Mouse (Mus musculus) spleen, adult 18-20 months (tissue): ENCODE results near the gene Plpp6.
"Not testable (repeated sequence)": the region's sequence is repeated elsewhere in the genome, so short reads cannot be mapped to it uniquely, and the experiment has no call there.

Experiments used
- DNase-seq, 2 experiments: peaks; one replicate each; pipeline ENCODE4 v3.0.0; 2022; ENCODE audit warnings: mixed read lengths in 2 of 2

The Plpp6 gene

DNA sequence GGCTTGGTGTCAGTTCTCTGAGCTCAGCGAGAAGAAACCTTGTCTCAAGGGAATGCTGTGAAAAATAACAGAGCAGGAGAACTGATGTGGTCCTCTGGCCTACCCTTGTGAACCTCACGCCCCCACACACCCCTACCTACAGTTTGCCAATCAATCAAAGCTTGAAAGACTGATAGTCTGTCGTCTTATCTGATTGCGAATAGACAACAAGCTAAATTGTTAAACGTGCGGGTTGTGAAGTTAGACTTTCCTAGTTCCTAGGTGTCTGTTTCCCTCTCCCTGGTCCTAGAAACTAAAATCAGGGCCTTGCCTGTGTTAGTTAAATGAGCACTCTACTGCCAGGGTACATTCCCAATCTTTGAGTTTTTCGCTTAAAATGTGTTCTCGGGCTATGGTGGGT lies 25.8 kb downstream of the Plpp6 start:
- DNase-seq, result no peak

DNA sequence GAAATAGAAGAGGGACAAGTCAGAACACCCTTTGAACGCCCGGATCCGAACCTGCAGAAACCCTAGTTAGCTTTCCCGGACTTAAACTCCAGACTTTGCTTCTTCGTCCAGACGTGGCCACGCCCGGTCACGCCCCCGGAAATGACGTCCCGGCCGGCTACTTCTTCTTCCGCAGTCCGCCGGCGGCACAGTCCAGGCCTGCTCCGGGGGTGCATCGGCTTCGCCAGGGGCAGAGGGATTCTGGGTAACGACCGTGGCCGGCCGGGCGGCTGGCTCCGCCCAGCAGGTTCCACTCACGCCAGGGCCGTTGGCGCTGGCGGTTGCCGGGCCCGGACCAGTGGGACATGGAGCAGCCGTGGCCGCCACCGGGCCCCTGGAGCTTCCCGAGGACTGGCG lies 26.4 kb downstream of the Plpp6 start, which contains the start of gene Cdc37l1:
TSS of gene Cdc37l1 (plus strand) at position 159 of the 396 bp plus-strand sequence.
- peak; percentile 95 to 98 for DNase-seq

- no peak for DNase-seq
Observed at GRCm38 (mm10) chr19:28990590-28991221, 27.0 kb downstream of the Plpp6 start.

- DNase-seq, result no peak
Observed at GRCm38 (mm10) chr19:28991391-28991790, 27.6 kb downstream of the Plpp6 start.

GRCm38 (mm10) chr19:28994870-28995269 lies 31.1 kb downstream of the Plpp6 start:
- DNase-seq, result no peak

DNA sequence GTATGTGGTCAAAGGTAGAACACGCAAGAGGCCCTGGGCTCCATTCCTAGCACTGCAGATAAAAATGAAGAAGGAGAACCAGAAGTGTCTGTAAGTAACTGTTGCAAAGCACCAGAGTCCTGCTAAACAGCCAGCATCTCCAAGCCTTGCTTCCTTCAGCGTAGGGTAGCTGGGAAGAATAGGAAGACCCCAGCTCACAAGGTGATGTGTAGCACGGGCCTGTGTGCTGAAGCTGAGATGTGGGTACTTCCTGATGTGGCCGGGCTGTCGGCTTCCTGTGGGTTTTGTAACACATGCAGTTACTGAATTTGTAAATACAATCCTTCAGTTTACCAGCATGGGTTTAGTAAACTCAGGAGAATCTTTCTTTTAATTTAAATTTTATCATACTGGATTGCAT lies 31.6 kb downstream of the Plpp6 start:
- no peak for DNase-seq

DNA sequence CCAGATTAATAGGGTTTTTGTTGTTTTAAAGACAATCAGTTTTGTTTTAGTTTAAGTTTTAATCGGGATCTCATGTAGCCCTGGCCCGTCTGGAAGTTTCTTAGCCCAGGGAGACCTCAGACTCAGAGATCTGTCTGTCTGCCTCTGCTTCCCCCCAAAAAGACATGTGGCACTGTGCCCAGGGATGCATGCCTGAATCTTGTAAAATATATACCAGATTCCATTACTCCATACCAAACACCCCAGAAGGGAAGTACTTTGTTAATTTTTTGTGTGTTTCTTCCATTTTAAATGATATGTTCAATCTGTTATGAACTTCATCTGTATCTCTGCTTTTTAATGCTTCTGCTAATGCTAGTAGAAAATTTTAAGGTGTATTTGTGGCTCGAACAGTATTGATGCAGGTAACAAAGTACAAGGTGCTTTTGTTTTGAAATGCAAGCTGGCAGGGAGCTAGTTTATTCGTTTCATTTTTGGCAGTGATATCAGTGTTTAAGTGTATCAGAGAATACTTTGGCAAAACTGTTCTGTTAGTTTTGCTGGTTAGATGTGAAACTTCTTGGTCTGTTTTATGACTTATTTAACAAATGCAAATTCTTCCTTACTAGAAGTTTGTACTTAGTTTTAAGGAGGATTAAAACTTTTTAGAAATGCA lies 34.4 kb downstream of the Plpp6 start:
- no peak for DNase-seq

DNA sequence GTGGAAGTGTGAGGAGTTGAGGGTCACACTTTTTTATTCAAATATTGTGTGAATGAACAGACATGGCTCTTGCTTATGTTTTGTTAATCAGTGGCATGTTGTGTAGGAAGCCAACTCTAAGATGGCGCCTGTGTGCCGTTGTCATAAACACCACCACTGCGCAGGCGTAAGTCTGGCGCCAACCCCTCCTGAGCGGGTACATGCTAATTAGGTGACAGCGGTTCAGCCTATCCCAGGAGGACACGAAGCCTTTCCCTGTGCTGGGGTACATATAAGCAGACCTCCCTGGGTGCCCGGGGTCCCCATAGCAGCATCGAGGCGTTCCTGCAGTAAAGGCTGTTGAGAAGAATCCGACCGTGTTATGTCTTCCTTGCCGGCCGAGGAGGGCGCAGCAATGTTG lies 36.6 kb downstream of the Plpp6 start:
- DNase-seq, result not testable (repeated sequence)

GRCm38 (mm10) chr19:29008069-29008706 lies 44.4 kb downstream of the Plpp6 start:
- no peak for DNase-seq

- no peak for DNase-seq
Observed at GRCm38 (mm10) chr19:29009046-29009445, 45.3 kb downstream of the Plpp6 start.

- no peak for DNase-seq
Observed at GRCm38 (mm10) chr19:29011355-29011990, 47.7 kb downstream of the Plpp6 start.

- DNase-seq, result no peak
Observed at GRCm38 (mm10) chr19:29014466-29015055, 50.8 kb downstream of the Plpp6 start.

- DNase-seq, result no peak
Observed at GRCm38 (mm10) chr19:29015410-29016203, 51.9 kb downstream of the Plpp6 start.

- no peak for DNase-seq
Observed at GRCm38 (mm10) chr19:29016204-29016765, 52.5 kb downstream of the Plpp6 start.
